Mouse (Mus musculus) monocyte, adult 5-6 weeks (primary cell): ENCODE measurements at regions not wholly inside any gene's neighbourhood (a gene's known extent, or its start where the extent isn't known, plus 50 kb on each side); places are given as distances from the start of the nearest gene placed in this dataset.
A peak's percentile ranks its signal among the peaks of the same experiment; 100 is the strongest.

ENCODE experiments used
- ATAC-seq: fragments of 153-309, 156-312 bp; replicated peaks from 2 replicates; pipeline ENCODE4 v1.8.0; 2017; ENCODE audit warnings: mild to moderate bottlenecking; ENCODE audit not compliant: low TSS enrichment, insufficient number of reproducible peaks, severe bottlenecking, poor library complexity, low FRiP score

DNA sequence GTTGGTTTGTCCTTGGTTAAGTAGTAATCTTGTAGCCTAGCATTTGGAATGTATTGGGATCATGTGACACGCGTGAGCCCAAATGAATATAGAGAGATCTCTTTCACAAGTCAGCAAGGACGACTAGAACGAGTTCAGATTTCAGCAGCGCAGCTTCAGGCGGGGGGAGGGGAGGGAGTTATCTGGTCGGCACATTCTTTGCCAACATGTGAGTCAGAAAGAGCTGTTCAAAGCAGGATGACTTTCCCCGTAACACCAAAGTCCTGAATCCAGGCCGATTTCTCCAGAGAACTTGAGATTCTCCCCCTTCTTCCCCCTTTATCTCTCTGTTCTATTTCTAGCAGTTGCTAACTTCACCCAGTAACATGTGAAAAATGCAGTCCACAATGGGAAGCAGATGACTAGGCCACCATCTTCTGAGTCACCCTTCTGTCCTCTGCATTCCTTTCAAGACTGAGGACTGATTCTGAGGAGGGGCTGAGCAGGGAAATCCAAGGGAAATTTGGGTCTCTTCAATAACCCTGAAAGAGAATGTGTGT is 155.1 kb downstream of the En1 start:
- ATAC-seq = no peak

DNA sequence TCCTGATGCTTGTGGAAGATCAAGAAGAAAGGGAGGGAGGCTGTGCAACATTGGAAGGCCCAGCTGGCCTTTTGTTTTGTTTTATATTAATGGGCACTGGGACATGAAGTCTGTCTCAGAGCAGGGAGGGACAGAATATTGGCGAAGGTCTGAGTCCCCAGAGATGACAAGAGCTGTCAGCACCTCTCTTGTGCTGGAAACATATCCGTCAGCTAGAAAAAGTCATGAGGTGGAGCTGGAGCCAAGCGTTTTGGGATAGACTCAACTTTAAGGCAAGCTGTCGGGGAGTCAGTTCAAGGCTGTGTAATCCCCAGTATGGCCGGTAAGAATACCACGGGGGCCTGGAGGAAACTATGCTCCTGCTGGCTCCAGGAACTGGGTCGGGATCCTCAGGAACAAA is 156.0 kb downstream of the En1 start:
- no peak for ATAC-seq

DNA sequence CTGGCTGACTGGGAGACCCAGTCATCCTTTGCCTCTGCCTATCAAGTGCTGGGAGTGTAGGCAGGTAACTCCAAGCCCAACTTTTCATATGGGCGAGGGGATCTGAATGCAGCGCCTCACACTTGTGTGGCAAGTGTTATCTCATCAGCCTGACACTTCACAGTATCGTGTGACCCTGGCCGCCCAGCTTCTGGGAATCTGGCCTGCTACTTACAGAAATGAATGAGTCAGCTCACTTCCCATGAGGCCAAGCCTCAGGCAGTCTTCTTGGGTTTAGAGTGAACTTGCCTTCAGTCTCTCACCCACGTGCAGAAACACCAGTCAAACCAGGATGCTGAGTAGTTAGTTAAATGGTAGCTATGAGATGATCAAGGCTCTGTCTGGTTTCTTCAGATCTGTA is 156.5 kb downstream of the En1 start:
- no peak for ATAC-seq

DNA sequence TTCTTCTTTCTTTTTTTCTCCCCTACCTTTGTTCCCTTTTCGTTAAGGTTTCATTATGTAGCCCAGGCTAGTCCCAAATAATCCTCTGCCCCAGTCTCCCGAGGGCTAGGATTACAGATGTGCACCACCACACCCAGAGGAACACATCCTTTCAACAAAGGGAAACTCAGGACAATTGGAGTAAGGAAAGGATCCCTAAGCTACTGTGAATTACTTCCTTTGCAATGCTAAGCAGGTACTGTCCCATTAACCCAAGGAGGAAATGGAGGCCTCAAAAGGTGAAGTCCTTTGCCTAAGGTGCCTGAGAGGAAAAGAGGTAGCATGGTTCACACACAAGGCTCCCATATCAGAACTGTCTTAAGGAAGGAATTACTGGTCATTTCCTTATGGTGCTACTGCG is 157.2 kb downstream of the En1 start:
- no peak for ATAC-seq

DNA sequence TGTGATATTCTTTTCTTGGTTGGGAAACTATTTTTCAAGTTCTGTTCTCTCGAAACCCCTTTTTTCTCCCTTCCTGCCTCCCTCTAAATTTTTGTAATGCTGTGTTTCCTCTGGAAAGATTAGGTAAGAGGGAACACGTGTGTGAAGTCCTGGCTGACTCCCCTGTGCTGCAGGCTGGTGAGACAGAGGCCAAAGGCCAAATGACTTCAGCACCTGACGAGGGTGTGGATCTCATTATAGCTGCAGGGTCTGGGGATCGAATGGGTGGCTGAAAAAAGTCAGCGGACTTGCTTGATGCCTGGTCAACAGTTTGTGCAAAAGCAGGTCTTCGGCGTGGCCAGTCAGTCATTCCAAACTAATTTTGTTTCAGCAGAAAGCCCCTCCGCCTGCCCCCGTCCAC is 159.1 kb downstream of the En1 start:
- no peak for ATAC-seq

DNA sequence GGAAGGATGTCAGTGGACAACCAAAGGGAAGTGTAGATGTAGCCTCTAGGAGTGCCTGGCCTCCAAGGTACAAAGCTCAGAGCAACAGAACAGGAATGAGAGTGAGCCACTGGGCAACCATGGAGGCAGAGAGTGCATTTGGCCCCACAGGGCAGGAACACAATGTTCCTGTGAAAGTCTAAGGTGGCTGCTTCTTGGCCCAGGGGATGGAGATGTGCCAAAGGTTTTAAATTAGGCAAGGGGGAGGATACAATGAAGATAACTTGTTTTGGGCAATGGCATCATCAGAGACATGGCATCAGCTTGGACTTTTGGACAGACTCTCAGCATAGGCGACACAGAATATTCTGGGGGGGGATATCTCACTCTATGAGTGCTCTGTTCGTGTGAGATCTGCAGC is 160.3 kb downstream of the En1 start:
- no peak for ATAC-seq

DNA sequence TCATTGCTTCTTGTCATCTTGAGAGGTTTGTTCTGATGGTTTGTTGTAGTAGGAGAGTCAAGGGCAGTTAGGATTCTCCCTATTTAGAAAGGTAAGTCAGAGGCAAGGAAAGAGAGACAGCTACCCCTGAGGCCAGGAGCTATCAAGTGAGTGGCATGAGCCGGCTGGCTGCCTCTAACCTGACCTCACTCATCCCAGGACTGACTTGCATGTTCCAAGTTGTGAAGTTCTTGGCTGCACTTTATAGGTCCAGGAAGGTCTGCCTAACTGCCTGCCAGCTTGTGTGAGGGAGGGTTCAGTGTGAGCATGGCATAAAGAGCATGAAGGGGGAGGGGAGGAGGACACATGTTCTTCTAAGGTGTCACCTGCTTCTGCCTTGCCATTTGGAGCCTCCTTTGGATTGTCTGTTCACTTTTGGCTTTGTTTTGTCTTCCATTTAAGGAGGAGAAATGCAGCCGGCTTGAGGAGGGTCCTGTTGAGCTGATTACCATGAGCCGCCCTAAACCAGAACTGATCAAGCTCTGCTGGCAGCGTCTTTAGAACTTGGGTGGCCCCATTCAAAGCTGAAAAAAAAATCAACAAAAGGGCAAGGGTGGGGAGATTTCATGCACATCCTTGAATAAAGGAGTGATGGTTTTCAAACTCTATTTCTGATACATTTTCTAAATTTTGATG is 160.8 kb downstream of the En1 start:
- no peak for ATAC-seq

DNA sequence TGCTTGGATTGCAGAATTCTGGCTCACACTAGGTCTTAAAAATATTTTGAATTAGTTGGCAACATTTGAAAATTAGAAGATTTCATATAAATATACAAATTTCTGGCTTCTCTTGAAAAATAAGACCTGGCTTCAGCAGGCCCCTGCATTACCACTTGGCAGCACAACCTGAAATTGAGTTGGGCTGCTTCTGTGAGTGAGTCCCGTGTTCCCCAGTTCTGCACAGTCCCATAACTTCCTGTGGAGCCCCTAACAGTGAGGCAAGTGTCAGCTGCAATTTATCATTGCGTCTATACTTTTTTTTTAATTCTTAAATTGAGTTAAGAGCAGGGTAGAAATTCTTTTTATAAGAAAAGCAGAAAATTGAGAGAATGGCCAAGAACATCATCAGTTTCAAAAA is 164.8 kb downstream of the En1 start:
- no peak for ATAC-seq

DNA sequence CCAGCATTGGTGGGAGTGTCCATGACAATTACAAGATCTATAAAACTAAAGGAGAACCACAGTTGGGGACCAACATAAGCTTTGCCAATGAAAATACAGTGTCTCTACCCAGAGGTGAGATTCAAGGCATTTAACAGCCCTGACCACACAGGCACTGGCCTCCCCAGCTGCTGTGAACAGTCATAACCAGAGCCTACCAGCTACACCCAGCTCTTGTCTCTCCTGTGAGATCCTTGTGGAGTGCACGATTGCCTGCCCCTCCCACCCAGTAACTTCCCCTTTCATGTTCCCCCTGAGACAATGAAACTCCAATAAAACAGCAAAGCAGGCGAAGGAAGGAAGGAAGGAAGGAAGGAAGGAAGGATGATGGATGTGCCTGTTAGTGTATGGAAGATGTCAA is 169.1 kb downstream of the En1 start:
- ATAC-seq = no peak

DNA sequence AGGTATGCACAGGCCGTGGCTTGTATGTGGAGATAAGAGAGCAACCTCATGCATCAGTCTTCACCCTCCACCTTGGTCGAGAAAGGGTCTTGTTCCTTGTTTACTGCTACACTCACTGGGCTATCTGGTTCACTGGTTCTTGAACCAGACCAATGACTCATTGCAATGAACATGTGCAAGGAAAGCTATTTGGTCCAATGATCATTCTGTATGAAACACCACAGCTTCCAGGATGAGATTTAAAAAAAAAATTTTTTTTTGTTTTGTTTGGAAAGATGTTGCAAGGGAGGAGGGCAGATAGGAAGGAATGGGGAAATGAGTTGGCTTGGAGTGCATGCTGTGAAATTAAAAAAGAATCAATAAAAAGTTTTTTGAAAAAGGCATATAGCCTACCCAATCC is 174.7 kb downstream of the En1 start:
- ATAC-seq = no peak

DNA sequence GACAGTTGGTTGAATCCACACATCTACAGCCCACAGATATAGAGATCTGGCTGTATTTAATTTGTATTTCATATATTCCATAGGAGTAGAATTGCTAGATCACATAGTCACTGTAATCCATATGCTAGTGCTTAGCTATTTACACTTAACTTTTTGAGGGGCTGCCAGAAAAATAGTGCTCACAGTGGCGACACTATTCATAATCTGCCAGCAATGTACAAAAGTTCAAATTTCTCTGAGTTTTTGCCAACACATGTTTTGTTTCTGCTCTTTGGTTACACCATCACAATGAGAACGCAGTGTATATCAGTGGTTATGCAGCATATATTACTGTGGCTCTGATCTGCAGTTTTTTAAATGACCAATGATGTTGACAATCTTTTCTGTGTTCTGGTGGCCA is 175.2 kb downstream of the En1 start:
- ATAC-seq = no peak

DNA sequence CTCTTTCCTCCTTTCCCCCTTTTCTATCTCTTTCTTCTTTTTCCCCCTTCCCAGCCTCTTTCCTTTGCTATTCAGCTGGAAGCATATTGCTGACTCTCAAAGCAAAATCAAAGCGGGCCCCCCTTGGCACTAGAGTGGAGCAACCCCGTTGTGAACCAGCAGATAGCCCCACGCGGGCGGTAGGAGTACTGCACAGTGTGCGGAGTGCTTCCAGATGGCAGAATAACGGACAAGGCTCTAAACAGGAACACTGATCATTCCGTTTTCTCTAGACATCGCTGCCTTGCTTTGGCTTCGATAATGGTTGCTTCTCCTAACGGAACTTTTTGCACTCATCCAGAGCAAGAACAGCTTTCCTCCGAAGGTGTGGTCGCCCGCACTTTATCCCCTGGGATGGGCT is 193.0 kb downstream of the En1 start:
- ATAC-seq = no peak

DNA sequence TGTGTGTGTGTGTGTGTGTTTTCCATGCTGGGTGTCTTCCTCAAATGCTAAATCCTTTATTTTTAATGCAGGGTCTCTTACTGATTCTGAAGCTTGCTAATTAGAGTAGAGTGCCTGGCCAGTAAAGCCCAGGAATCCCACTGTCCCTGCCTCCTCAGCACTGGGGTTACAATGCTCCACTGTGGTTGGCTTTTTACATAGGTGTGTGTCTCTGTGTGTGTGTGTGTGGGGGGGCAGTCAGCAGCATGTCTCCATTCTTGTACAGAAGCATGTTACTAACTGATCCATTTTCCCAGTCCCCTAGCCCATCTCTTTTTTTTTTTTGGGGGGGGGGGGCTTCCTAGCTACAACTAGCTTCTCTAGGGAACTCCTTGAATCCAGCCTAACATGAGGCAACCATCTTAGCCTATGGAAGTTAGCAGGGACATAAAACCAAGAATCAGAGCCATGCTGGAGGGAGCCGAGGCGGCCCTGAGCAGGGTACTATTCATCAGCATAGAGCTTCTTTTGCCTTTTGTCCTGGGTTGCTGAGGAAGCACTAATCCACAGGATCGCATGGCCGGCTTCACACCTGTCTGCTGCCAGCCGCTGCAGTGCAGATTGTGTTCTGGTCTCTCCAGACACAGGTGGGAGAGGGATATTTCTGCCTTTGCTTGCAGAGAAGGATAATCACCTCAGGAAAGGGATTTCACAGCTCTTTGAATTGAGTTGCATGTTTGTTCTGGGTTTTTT is 199.2 kb downstream of the En1 start:
- ATAC-seq = no peak

DNA sequence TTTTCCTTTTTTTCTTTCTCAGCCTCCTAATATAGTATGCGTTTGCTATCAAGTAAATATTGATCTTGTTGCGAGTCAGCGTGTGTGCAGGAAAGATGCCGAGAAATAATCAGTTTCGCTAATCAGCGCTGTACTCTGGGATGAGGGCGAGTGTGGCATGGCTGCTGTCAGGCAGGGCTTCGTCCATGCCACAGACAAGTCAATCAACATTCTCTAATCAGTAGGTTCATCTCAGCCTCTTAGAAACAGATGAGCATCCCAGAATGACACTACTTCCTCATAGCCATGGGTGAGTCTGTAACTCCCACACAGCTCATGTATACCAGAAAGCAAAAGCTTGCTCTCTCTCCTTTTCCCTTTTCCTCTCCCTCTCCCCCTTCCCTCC is 199.8 kb downstream of the En1 start:
- no peak for ATAC-seq

DNA sequence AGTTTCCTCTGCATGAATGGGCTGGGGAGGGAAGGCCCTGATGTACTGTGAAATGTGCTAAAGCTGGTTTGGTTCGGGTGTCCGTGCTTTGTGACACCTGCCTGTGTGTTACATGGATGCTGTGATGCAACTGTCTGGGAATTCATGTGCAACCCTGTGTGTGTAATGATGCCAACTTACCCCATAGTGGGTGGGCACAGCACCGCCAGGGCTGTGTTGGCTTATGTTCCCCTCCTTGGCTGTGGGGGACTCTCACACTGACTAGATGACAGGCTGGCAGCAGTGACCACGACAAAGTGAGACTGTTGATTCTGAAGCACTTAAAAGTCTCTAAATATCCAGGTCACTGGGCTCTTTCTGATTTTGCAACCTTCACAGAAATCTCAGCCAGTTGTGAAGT is 212.2 kb downstream of the En1 start:
- no peak for ATAC-seq

DNA sequence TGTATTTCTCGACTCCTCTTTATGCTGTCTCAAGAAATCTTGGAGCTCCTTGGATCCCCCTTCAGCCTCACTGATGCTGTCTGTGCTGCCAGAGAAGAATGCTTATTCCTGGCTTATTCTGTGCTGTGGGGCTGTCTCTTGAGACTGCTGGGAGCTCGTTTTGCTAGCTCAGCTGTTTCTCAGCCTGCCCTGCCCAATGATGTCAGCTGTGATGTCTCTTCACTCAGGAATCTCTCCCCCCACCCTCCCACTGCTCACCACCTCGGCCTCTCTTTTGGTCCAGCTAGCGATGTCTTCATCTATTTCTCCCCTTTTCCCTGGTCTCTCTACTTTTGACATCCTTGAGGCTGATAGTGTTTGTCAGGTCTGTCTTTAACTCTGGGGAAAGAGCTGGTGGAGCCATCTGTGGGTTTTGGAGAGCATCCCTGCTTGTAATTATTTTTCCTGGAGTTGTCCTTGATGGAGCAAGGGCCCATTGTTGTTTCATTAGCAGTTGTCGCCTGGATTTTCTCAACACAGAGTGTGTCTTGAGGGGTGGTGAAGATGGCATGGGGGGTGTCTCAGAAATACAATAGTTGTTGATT is 214.1 kb downstream of the En1 start:
- no peak for ATAC-seq

DNA sequence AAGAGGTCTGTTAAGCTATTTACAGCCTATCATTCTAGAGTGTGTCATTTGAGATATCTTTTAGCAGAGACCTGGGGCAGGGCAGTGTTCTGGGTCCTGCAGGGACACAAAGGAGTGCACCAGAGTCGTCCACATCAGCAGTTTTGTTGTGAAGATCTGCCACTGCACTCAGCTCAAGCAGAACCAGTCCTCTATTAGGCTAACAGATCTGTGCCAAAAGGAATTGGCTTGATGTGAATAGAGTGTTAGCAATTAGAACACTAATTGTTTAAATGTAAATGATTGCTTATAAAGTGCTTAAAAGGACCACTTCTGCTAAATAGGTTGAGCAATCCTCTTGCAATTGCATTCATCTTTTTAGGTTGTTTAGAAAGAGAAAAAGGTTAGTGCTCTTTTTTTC is 215.3 kb downstream of the En1 start:
- ATAC-seq = no peak

DNA sequence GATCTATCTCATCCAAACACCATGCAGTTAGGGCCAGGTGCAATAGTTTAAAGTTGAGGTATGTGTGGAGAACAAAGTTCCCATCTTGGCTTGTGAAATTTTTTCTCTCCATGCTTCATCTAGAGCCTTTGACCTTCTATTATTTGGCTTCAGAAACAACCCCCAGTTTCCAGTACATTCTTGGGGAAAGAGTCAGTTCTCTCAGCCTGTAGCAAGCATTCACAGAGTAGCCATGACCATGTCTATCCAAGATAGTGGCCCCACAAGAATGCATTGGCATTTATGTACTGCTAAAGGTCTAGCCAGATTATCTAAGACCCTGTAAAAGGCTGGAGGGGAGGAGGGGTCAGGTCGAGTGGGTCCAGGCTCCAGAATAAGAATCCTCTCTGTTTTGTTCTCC is 229.8 kb downstream of the En1 start:
- ATAC-seq = no peak

DNA sequence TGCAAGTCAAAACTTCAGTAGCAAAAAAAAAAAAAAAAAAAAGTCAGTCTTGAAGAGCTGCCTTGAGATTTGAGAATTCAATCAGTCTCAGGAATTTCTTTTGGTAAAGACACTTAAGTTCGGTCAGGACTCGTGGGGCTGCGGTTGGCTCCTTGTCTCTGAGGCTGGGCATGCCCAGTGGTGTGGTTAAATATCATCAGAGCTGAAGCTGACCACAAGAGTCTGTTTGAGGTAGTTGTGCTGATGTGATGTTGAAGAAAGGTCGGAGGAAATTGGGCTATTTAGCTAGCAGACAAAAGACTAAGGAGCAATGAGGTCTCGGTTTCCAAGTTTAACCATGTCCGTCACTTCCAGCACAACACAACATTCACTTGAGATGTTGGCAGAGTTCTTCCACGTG is 240.4 kb downstream of the En1 start:
- ATAC-seq = 0 out of 2 replicates have a peak, but pooled peaks have one; percentile 30

DNA sequence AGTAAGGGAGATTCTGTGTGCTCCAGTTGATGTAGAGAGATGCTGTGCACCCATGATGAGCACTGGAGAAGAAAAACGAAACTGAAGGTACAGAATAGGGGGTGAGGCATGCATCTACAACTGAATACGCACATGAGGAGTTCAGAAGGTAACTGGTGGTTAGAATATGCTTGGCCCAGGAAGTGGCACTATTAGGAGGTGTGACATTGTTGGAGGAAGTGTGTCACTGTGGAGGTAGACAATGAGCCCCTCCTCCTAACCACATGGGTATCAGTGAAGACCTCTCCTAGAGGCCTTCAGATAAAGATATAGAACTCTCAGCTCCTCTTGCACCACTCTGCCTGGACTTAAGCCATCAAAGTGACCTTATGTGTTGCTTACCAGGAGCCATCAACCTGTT is 243.9 kb downstream of the En1 start:
- peak; percentile 45; the same call in 1 of the 2 replicates for ATAC-seq
